Mouse (Mus musculus): ENCODE measurements around the gene Sorbs1.

DNA sequence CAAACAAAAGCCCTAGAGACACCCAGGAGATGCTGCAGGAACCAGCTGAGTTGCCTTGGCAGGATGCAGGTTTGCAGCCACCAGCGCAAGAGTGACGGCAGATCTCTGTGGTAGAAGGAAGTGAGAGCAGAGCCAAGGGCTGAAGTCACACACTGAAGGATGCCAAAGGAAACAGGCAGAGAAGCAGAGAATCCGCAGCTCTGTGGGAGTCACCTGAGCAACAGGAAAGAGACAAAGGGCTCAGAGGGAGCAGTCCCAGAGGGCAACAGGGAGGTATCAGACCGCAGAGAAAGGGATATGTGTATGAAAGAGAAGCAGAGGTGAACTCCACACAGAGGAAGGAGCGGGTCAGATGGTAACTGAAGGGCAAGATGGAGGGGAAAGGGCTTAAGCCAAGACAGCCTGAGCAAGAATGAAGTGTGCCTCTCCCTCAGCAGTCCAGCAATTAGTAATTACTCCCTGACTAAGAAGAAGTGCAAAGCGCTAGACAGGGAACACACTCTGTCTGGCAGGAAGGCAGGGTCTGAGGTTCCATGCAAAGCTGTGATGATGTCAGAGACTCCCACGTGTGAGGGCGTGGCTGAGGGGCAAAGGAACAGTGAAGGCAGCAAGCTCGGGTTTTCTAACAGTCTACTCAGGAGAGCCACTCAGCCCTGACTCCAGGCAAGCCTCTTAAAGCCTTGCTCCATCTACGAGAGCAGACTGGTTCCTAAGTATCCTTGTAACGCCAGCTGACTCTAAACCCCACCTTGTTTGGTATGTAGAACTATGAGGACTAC lies 147.2 kb downstream of the Sorbs1 start:
- no peak for TF ChIP-seq CTCF (IDR thresholded peaks at IDR 0.05; ENCODE audit: low read depth)
- no peak for TF ChIP-seq EP300 (optimal IDR thresholded peaks at IDR 0.05)

All from stomach, postnatal 0 days (tissue).